In the genomic region with DNA sequence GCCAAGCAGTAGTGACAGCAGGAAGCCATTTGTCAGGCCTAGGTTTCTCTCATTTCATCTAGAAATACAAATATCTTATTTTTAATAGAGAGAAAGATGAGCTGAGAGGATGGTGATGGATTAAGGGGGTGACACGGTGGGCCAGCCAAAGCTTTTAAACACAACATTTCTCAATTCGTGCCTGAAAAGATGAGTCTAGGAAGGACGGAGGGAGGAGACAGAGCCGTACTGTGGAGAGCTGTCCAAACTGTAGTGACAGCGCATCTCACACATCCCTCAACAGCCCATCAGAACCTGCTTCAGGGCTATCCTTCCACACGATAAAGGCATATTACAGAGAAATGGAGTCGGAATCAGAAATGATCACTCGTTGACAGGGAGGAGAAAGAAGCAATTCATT, we compare ENCODE assay signal across 26 mouse cellular contexts.
DNase-seq lines count a peak whose midpoint lies in the region; ATAC-seq and TF ChIP-seq lines count a peak whose summit lies in the region.
"Had no signal": no experiment of that assay in that cellular context is flagged by ENCODE, and none has a peak within 500 bp of the region (broad histone marks: within the 10 kb centered on the region; RNA-seq: fewer than 3 reads in every experiment).

No protein-coding gene starts in this region.

- H3K4me1 ChIP-seq in lung, embryonic 14.5 days (ENCODE audit: insufficient read depth), result 0 out of 2 replicates have a peak, but pooled peaks cover 6% of the 10 kb centered on the region
- no peaks in the 10 kb centered on the region for H3K4me1 ChIP-seq in lung, adult 2 months (ENCODE audit: control insufficient read depth, insufficient read depth, low read length)
- H3K4me1 ChIP-seq in lung, postnatal 0 days (ENCODE audit: insufficient read depth, low read depth, low read length), result no peaks in the 10 kb centered on the region
- H3K4me1 ChIP-seq: embryonic facial prominence, embryonic 15.5 days had no signal

- TF ChIP-seq EP300 in lung, postnatal 0 days (IDR thresholded peaks at IDR 0.05), result no peak

- DNase-seq in lung, embryonic 14.5 days, result peak; percentile 77
- DNase-seq in lung, adult 2 months, result no peak
- peak; percentile 21 for DNase-seq in lung, postnatal 0 days (ENCODE audit: low spot score)
- DNase-seq in lung, postnatal 25 days (ENCODE audit: low spot score), result peak; percentile 4
- no peak for DNase-seq in spleen, postnatal 36 days (ENCODE audit: low spot score in 2 of 2)
- no peak for DNase-seq in ovary, postnatal 36 days (ENCODE audit: low spot score)
- DNase-seq: adrenal gland, postnatal 10 days; adrenal gland, postnatal 36 days; B cell, adult 2 months; cerebellum, adult 18-20 months; cerebellum, adult 9-10 months; forebrain, postnatal 0 days; gastrocnemius, adult 2 months; gastrocnemius, postnatal 14 days; heart, adult 11 months; heart, postnatal 36 days had no signal

- no peak overlapping the region for H3K4me2 ChIP-seq in lung, embryonic 14.5 days
- no peak overlapping the region for H3K4me2 ChIP-seq in lung, postnatal 0 days (replicated peaks; ENCODE audit: low read depth, low read length)
- H3K4me2 ChIP-seq: embryonic facial prominence, embryonic 12.5 days; embryonic facial prominence, embryonic 15.5 days; heart, embryonic 11.5 days; hindbrain, embryonic 13.5 days had no signal

- no peaks in the 10 kb centered on the region for H3K36me3 ChIP-seq in lung, embryonic 14.5 days (ENCODE audit: insufficient read depth)
- H3K36me3 ChIP-seq in lung, postnatal 0 days (ENCODE audit: insufficient read depth, low read length), result no peaks in the 10 kb centered on the region
- H3K36me3 ChIP-seq: embryonic facial prominence, embryonic 12.5 days; embryonic facial prominence, embryonic 15.5 days; G1E; hindbrain, embryonic 10.5 days; hindbrain, embryonic 13.5 days had no signal

- no peak for TF ChIP-seq CTCF in lung, embryonic 14.5 days (IDR thresholded peaks at IDR 0.05; ENCODE audit: low read depth)
- no peak for TF ChIP-seq CTCF in lung, adult 2 months (IDR thresholded peaks at IDR 0.05; ENCODE audit: insufficient read depth, low read length)
- TF ChIP-seq CTCF in lung, postnatal 0 days (IDR thresholded peaks at IDR 0.05), result no peak

- H3K27ac ChIP-seq in lung, embryonic 14.5 days (ENCODE audit: low read depth), result no peak overlapping the region
- no peak overlapping the region for H3K27ac ChIP-seq in lung, postnatal 0 days (ENCODE audit: low read length)
- H3K27ac ChIP-seq: embryonic facial prominence, embryonic 12.5 days; embryonic facial prominence, embryonic 15.5 days; gastrocnemius, adult 2 months; hindbrain, embryonic 10.5 days; hindbrain, embryonic 13.5 days had no signal

- WGBS in lung, embryonic 14.5 days, result 25% methylated on average over 8 of the region's 8 CpGs
- 47% methylated on average over 8 of the region's 8 CpGs for WGBS in lung, adult 2 months
- 50% methylated on average over 8 of the region's 8 CpGs for WGBS in lung, postnatal 0 days

- no peak overlapping the region for H3K9ac ChIP-seq in lung, embryonic 14.5 days
- no peak overlapping the region for H3K9ac ChIP-seq in lung, postnatal 0 days (replicated peaks; ENCODE audit: low read depth)
- H3K9ac ChIP-seq: embryonic facial prominence, embryonic 12.5 days; embryonic facial prominence, embryonic 15.5 days; forebrain, postnatal 0 days; hindbrain, embryonic 13.5 days had no signal

- no peak overlapping the region for H3K4me3 ChIP-seq in lung, embryonic 14.5 days (ENCODE audit: low read depth, low read length)
- no peak overlapping the region for H3K4me3 ChIP-seq in lung, adult 2 months (replicated peaks; ENCODE audit: extremely low read depth, low read depth, low read length)
- H3K4me3 ChIP-seq in lung, postnatal 0 days (ENCODE audit: low read depth, low read length), result no peak overlapping the region
- H3K4me3 ChIP-seq: embryonic facial prominence, embryonic 12.5 days; embryonic facial prominence, embryonic 15.5 days; gastrocnemius, adult 2 months; hindbrain, embryonic 10.5 days; hindbrain, embryonic 13.5 days had no signal

- no peak for TF ChIP-seq POLR2A in lung, adult 2 months (IDR thresholded peaks at IDR 0.05; ENCODE audit: borderline replicate concordance, extremely low read depth, low read depth, low read length)

- H3K27me3 ChIP-seq in lung, embryonic 14.5 days (ENCODE audit: insufficient read depth, low read length), result no peaks in the 10 kb centered on the region
- no peaks in the 10 kb centered on the region for H3K27me3 ChIP-seq in lung, postnatal 0 days (replicated peaks; ENCODE audit: insufficient read depth, low read length)
- H3K27me3 ChIP-seq: CH12.LX; embryonic facial prominence, embryonic 12.5 days; embryonic facial prominence, embryonic 15.5 days; hindbrain, embryonic 13.5 days; Patski had no signal

- ATAC-seq in lung, embryonic 14.5 days (ENCODE audit: insufficient read depth), result peak; percentile 44; the same call in 1 of the 2 replicates
- no peak for ATAC-seq in lung, postnatal 0 days
- ATAC-seq: forebrain, embryonic 14.5 days; forebrain, postnatal 0 days; hindbrain, embryonic 16.5 days; Patski had no signal

- H3K9me3 ChIP-seq in lung, embryonic 14.5 days (ENCODE audit: low read depth, low read length), result no peaks in the 10 kb centered on the region
- no peaks in the 10 kb centered on the region for H3K9me3 ChIP-seq in lung, postnatal 0 days (ENCODE audit: low read length)
- H3K9me3 ChIP-seq: embryonic facial prominence, embryonic 12.5 days; embryonic facial prominence, embryonic 15.5 days; hindbrain, embryonic 10.5 days; hindbrain, embryonic 13.5 days had no signal

Comparison
In these comparisons a context has a peak if more than half of its experiments do, and no peak if none do; other contexts are left out.
1. DNase-seq: peak in lung, embryonic 14.5 days (single experiment), lung, postnatal 0 days (single experiment) and lung, postnatal 25 days (single experiment); none in lung, adult 2 months (single experiment), spleen, postnatal 36 days (0 of 2) and ovary, postnatal 36 days (single experiment).